Mouse (Mus musculus) neutrophil, adult 5-6 weeks (primary cell): ENCODE measurements around the gene Nucb1. TPM values are rescaled to one million over a fixed set of nuclear protein-coding genes. Genes with fewer than 3 reads are reported as not detected.
A peak's percentile ranks its signal among the peaks of the same experiment; 100 is the strongest.
"Not testable (repeated sequence)": the region's sequence is repeated elsewhere in the genome, so short reads cannot be mapped to it uniquely, and the experiment has no call there.

Experiments used
- ATAC-seq: fragments of 151-379, 151-347 bp; 2 replicates; pipeline ENCODE4 v1.8.0; 2017; ENCODE audit warnings: mild to moderate bottlenecking, moderate TSS enrichment; ENCODE audit not compliant: insufficient number of reproducible peaks, poor library complexity, low FRiP score, severe bottlenecking; ENCODE audit errors: extremely low read depth
- total RNA-seq: library from RNA; stranded (forward); fragments of 200-1000 nt; gene quantifications from 2 replicates; pipeline ENCODE4 v1.2.3, GENCODE M21; 2017

The Nucb1 gene
- total RNA-seq, 1 experiment from 2014 or later = 101 TPM

- ATAC-seq = no peak
Measured at GRCm38 (mm10) chr7:45467090-45467670, 43.0 kb downstream of the Nucb1 start.

- peak; percentile 73 for ATAC-seq
Measured at GRCm38 (mm10) chr7:45466283-45467089, 43.7 kb downstream of the Nucb1 start, which contains the start of gene Bax. Gene Bax (minus strand): TSS chr7:45466898.

- ATAC-seq = no peak
Measured at GRCm38 (mm10) chr7:45465549-45465948, 44.7 kb downstream of the Nucb1 start.

- ATAC-seq = no peak
Measured at GRCm38 (mm10) chr7:45465112-45465511, 45.1 kb downstream of the Nucb1 start.

- ATAC-seq = no peak
Measured at GRCm38 (mm10) chr7:45463987-45464778, 46.0 kb downstream of the Nucb1 start.

GRCm38 (mm10) chr7:45462868-45463267 lies 47.3 kb downstream of the Nucb1 start:
- ATAC-seq = not testable (repeated sequence)

- ATAC-seq = no peak
Measured at GRCm38 (mm10) chr7:45462325-45462724, 47.9 kb downstream of the Nucb1 start.

- no peak for ATAC-seq
Measured at GRCm38 (mm10) chr7:45461781-45462180, 48.4 kb downstream of the Nucb1 start.

GRCm38 (mm10) chr7:45461326-45461725 lies 48.9 kb downstream of the Nucb1 start:
- no peak for ATAC-seq

GRCm38 (mm10) chr7:45460860-45461314 lies 49.3 kb downstream of the Nucb1 start:
- no peak for ATAC-seq

- ATAC-seq = no peak
Measured at GRCm38 (mm10) chr7:45460377-45460776, 49.8 kb downstream of the Nucb1 start.

GRCm38 (mm10) chr7:45459564-45460140 lies 50.6 kb downstream of the Nucb1 start, which contains the start of gene Ftl1:
Gene Ftl1 (minus strand): TSS chr7:45459884.
- ATAC-seq = peak; percentile 92

GRCm38 (mm10) chr7:45458748-45459563 lies 51.2 kb downstream of the Nucb1 start:
- peak; percentile 24; the same call in 1 of the 2 replicates for ATAC-seq

- ATAC-seq = no peak
Measured at GRCm38 (mm10) chr7:45457204-45458060, 52.8 kb downstream of the Nucb1 start.

GRCm38 (mm10) chr7:45456721-45457203 lies 53.4 kb downstream of the Nucb1 start:
- no peak for ATAC-seq

- no peak for ATAC-seq
Measured at GRCm38 (mm10) chr7:45455932-45456696, 54.1 kb downstream of the Nucb1 start.

- ATAC-seq = no peak
Measured at GRCm38 (mm10) chr7:45454971-45455370, 55.2 kb downstream of the Nucb1 start.
